Mouse (Mus musculus): Measurements from ENCODE around the gene Npas3.

The Npas3 gene

GRCm38 (mm10) chr12:53985851-53986842 lies 737.7 kb downstream of the Npas3 start:
- DNase-seq (ENCODE audit: low spot score in 2 of 2) = no peak

- peak; percentile 7 to 55 for DNase-seq (ENCODE audit: low spot score in 2 of 2)
Observed at GRCm38 (mm10) chr12:53992411-53992810, 743.9 kb downstream of the Npas3 start.

GRCm38 (mm10) chr12:53995710-53996109 lies 747.2 kb downstream of the Npas3 start:
- no peak for DNase-seq (ENCODE audit: low spot score in 2 of 2)

GRCm38 (mm10) chr12:53997141-53997540 lies 748.7 kb downstream of the Npas3 start:
- no peak for DNase-seq (ENCODE audit: low spot score in 2 of 2)

GRCm38 (mm10) chr12:53999647-54000637 lies 751.5 kb downstream of the Npas3 start:
- no peak for DNase-seq (ENCODE audit: low spot score in 2 of 2)

- no peak for DNase-seq (ENCODE audit: low spot score in 2 of 2)
Observed at GRCm38 (mm10) chr12:54002496-54002895, 754.0 kb downstream of the Npas3 start.

- no peak for DNase-seq (ENCODE audit: low spot score in 2 of 2)
Observed at GRCm38 (mm10) chr12:54004606-54005005, 756.1 kb downstream of the Npas3 start.

- DNase-seq (ENCODE audit: low spot score in 2 of 2) = no peak
Observed at GRCm38 (mm10) chr12:54005546-54005945, 757.1 kb downstream of the Npas3 start.

GRCm38 (mm10) chr12:54015304-54015703 lies 766.8 kb downstream of the Npas3 start:
- DNase-seq (ENCODE audit: low spot score in 2 of 2) = no peak

GRCm38 (mm10) chr12:54017949-54018348 lies 769.5 kb downstream of the Npas3 start:
- no peak for DNase-seq (ENCODE audit: low spot score in 2 of 2)

GRCm38 (mm10) chr12:54019979-54020378 lies 771.5 kb downstream of the Npas3 start:
- no peak for DNase-seq (ENCODE audit: low spot score in 2 of 2)

GRCm38 (mm10) chr12:54034666-54035346 lies 786.3 kb downstream of the Npas3 start:
- DNase-seq (ENCODE audit: low spot score in 2 of 2) = no peak

- no peak for DNase-seq (ENCODE audit: low spot score in 2 of 2)
Observed at GRCm38 (mm10) chr12:54037602-54038001, 789.1 kb downstream of the Npas3 start.

- DNase-seq (ENCODE audit: low spot score in 2 of 2) = no peak
Observed at GRCm38 (mm10) chr12:54042996-54043544, 794.6 kb downstream of the Npas3 start.

- DNase-seq (ENCODE audit: low spot score in 2 of 2) = no peak
Observed at GRCm38 (mm10) chr12:54044606-54045334, 796.3 kb downstream of the Npas3 start.

- no peak for DNase-seq (ENCODE audit: low spot score in 2 of 2)
Observed at GRCm38 (mm10) chr12:54045360-54045759, 796.9 kb downstream of the Npas3 start.

GRCm38 (mm10) chr12:54046824-54047223 lies 798.3 kb downstream of the Npas3 start:
- no peak for DNase-seq (ENCODE audit: low spot score in 2 of 2)

GRCm38 (mm10) chr12:54048126-54048525 lies 799.6 kb downstream of the Npas3 start:
- DNase-seq (ENCODE audit: low spot score in 2 of 2) = no peak

GRCm38 (mm10) chr12:54049926-54050325 lies 801.4 kb downstream of the Npas3 start:
- no peak for DNase-seq (ENCODE audit: low spot score in 2 of 2)

- DNase-seq (ENCODE audit: low spot score in 2 of 2) = no peak
Observed at GRCm38 (mm10) chr12:54052939-54053338, 804.5 kb downstream of the Npas3 start.
